16 mouse cellular contexts compared by ENCODE assay signal in the genomic region with DNA sequence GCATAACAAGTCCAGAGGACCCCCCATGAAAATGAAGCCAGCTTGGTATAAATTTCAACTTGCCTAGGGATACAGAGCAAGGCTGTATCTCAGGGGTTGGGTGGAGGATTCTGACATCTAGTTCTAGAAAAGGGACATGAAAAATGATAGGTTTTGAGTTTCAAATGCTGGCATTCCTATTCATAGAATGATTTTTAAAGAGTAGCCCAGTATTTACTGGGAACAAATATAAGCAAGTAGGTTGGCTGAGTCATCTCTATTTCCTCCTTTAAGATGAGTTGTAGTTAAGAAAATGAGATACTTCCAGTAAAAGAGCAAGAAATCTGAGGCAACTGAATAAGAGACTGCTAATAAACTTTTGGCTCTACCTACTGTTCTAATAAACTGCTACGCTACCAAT.
"Had no signal": no experiment of that assay in that cellular context is flagged by ENCODE, and none has a peak within 500 bp of the region (broad histone marks: within the 10 kb centered on the region; RNA-seq: fewer than 3 reads in every experiment).

No protein-coding gene starts in this region.

- H3K36me3 ChIP-seq: midbrain, embryonic 10.5 days; midbrain, embryonic 12.5 days; neural tube, embryonic 13.5 days; neural tube, embryonic 15.5 days had no signal

- H3K4me1 ChIP-seq: midbrain, embryonic 10.5 days; midbrain, embryonic 12.5 days; neural tube, embryonic 13.5 days; neural tube, embryonic 15.5 days had no signal

- H3K9me3 ChIP-seq: midbrain, embryonic 10.5 days; midbrain, embryonic 12.5 days; neural tube, embryonic 13.5 days; neural tube, embryonic 15.5 days had no signal

- H3K27me3 ChIP-seq: midbrain, embryonic 12.5 days; neural tube, embryonic 13.5 days; neural tube, embryonic 15.5 days had no signal

- H3K4me3 ChIP-seq: midbrain, embryonic 10.5 days; midbrain, embryonic 12.5 days; myocyte; neural tube, embryonic 13.5 days; neural tube, embryonic 15.5 days had no signal

- DNase-seq: lung, adult 18-20 months; lung, embryonic 14.5 days; lung, postnatal 10 days; lung, postnatal 4 days; midbrain, embryonic 14.5 days; right cerebral cortex, postnatal 25 days; right cerebral cortex, postnatal 4 days; spleen, adult 18-20 months; thymus, adult 2 months; thymus, postnatal 25 days; thymus, postnatal 4 days had no signal

- H3K27ac ChIP-seq: midbrain, embryonic 10.5 days; midbrain, embryonic 12.5 days; neural tube, embryonic 13.5 days; neural tube, embryonic 15.5 days had no signal
